Mouse (Mus musculus): Measurements from ENCODE around the gene Kctd21. TPM values are rescaled to one million over a fixed set of nuclear protein-coding genes. Genes with fewer than 3 reads are reported as not detected.

Kctd21 gene
- total RNA-seq, 2 experiments from 2014 or later = 12.5 to 14.6 TPM

DNA sequence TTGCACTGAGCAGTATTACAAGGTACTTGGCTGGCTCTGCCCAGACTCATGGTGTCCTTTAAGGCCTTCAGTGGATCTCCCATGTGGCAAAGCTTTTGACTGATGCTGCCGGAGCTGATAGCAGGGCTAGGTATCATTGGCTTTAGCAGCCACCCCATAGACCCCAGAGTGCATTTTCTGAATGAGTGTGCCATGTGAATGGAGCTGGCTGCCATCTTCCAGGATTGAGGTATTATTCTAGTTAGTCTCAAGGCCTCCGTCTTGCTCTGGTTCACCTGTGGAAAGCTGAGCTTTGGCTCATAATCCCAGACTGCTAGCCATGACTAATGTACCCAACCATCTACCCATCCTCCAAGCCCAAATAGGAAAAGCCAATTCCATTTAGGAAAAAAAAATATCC, 25.3 kb upstream of the Kctd21 start:
- peak in 1 of 2 experiments; percentile 5 for DNase-seq (ENCODE audit: extremely low spot score in 1 of 2, low spot score in 2 of 2)
- Histone ChIP-seq H3K27ac (no peak overlapping the region), H3K4me3 (no peak overlapping the region)
- intact Hi-C loops (cut with DNase I) = no loop called here
- TF ChIP-seq CTCF (IDR thresholded peaks at IDR 0.05) = no peak

DNA sequence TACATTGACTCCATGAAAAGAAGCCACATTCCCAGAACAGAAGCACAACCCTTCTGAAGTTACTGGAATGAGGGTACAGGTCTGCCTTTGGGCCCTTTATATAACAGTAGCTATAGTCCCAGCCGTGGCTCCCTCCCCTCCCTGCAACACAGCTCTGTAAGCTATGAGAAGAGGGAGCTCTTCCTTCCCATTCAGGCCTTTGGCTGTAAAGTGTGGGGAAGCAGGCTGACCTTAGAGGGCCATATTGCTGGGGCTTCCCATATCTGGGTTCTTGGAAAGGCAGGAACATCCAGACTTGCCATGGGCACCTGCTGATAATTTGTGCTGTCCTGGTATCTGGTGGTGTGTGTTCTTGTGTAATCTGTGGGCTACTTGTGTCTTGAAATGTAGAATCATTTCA, 24.6 kb upstream of the Kctd21 start:
- no peak overlapping the region for H3K27ac ChIP-seq
- intact Hi-C loops (cut with DNase I) = no loop called here
- no peak overlapping the region for H3K4me3 ChIP-seq
- no peak for TF ChIP-seq CTCF (IDR thresholded peaks at IDR 0.05)
- DNase-seq (ENCODE audit: extremely low spot score in 1 of 2, low spot score in 2 of 2) = peak in 1 of 2 experiments; percentile 6

DNA sequence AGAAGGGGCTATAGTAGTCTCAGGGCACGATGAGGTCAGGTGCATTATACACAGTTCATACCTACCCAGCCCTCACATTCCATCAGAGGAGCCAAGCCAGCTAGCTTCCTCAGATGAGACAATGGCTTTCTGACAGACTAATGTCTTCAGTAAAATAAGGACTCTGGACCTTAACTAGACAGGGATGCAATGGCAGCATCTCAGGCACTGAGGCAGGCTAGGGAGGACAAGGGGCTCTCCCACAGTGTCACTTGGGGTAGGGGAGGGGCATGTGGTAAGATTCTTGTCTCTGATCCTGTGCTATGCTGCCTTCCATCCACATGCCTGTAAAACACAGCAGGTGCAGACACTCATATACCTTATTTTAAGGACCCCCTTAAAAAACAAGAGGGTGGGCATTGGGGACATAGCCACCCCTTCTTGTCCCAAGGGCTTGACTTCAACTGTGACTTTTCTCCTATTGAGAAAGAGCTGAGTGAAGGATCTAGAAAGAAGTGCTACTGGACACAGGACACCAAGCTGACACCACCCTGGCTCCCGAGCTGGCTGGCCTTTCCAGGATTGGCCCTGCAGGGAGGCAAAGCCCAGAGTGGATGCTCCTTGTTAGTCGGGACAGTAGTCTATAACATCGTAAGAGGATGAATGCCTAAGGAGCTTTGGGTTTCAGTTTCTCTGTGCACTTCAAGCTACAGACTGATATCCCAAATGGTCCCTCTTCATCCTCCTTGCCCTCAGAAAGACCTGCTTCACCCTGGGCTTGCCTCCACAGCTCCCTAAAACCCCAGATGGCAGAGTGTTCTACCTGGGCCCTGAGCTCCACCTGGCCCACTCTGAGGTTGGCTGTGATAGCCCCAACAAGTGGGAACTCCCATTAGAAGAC, 22.4 kb upstream of the Kctd21 start:
- H3K27ac ChIP-seq = no peak overlapping the region
- peak; percentile 6 for DNase-seq (ENCODE audit: extremely low spot score in 1 of 2, low spot score in 2 of 2)
- no peak for TF ChIP-seq CTCF (IDR thresholded peaks at IDR 0.05)
- intact Hi-C loops (cut with DNase I) = no loop called here
- H3K4me3 ChIP-seq = no peak overlapping the region

DNA sequence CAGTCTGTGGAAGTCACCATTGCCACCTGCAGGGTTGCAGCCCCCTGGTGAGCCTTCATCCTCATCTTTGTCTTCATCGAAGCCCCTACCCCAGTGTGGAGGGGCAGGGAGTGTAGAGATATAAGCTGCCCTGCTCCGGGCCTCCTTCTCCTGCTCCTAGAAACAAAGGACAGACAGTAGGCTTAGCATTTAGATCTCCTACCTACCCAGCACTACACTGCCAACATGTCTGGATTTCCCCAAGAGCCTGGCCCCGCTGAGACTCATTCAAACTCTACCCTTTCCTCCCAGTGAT, 21.8 kb upstream of the Kctd21 start:
- peak in 1 of 2 experiments; percentile 8 for DNase-seq (ENCODE audit: extremely low spot score in 1 of 2, low spot score in 2 of 2)
- Histone ChIP-seq H3K4me3 (no peak overlapping the region), H3K27ac (no peak overlapping the region)
- TF ChIP-seq CTCF (IDR thresholded peaks at IDR 0.05) = no peak
- intact Hi-C loops (cut with DNase I) = no loop called here

DNA sequence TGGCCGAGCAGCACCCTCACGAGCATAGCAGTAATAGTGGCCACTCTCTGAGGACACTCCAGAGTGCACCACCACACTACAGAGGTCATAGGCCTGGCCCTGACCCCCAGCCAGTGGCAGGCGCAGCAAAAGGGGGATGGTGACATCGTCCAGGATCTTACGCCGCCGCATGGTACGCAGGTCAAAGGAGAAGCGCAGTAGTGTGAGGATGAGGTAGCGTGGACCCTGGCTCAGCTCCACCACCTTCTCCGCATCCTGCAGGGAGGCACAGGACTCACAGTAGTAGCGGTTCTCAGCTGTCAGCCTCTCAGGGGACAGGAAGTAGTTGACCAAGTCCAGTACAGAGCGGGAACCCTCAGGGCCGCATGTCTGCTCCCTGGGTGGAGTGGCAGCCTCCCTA, 20.5 kb upstream of the Kctd21 start:
- no peak overlapping the region for H3K27ac ChIP-seq
- TF ChIP-seq CTCF (IDR thresholded peaks at IDR 0.05) = no peak
- DNase-seq (ENCODE audit: extremely low spot score in 1 of 2, low spot score in 2 of 2) = no peak
- intact Hi-C loops (cut with DNase I) = no loop called here
- no peak overlapping the region for H3K4me3 ChIP-seq

DNA sequence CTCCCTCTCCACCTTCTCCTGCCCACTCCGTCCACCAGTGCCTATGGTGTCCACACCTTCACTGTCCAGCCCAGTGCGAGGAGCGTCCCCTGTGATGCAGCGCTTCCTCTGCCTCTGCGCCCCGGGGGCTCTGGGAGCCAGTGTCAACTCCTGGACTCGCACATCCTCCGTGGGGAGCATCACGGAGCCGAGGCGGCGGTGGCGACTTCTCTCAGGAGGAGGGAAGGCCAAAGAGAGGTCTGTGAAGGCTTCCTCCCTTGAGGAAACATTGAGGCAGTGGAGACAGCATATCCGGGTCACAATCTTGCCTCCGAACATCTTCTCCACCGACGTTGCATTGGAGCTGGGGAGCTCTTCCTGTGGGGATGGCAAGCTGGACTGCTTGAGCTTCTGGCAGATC, 19.9 kb upstream of the Kctd21 start:
- intact Hi-C loops (cut with DNase I) = no loop called here
- DNase-seq (ENCODE audit: extremely low spot score in 1 of 2, low spot score in 2 of 2) = no peak
- H3K4me3 ChIP-seq = no peak overlapping the region
- no peak overlapping the region for H3K27ac ChIP-seq
- TF ChIP-seq CTCF (IDR thresholded peaks at IDR 0.05) = no peak

DNA sequence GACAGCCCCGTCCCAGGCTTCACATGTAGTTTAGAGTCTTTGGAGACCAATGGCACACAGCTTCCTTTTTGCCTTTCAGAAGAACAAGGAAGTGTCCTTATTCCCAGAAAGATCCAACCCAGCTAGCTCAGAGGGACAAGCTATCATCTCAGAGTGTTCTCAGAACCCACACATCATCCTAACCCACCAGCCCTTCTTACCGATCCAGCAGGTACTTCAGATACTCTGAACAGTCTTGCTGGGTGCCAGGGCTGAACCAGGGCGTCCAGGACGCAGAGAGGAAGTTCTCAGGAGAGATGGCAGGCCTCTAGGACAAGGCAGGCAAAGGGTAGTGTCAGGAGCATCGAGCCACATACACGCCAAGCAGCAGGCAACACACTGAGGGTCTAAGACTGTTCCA, 19.3 kb upstream of the Kctd21 start:
- H3K27ac ChIP-seq = no peak overlapping the region
- TF ChIP-seq CTCF (IDR thresholded peaks at IDR 0.05) = no peak
- intact Hi-C loops (cut with DNase I) = no loop called here

DNA sequence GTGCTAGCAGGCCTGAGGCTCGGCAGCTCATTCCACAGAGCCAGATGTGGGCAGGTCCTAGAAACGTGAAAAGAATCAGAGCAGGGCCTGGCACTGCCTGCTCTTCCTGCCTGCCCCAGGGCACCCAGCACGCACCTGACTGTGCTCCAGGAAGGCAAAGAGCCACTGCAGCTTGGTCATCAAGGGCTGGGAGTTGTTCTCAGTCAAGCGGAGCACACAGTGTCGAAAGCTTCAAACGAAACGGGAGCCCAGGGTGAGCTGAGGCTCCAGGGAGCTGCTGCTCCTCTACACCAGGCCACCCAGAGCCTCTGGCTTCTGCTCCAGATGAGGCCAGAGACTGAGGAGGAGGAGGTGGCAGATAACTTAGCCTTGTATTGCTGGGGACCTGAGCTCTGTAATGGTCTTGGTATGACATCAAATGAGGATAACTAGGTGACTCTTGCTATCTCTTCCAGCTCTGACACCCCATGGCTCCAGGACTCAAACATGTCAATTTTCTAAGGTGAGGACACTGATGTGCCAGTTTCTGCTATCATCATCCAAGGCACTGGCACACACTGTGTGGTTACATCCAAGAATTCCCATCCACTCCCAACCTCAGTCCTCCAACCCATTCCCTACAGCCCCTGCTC, 18.6 kb upstream of the Kctd21 start:
- Histone ChIP-seq H3K4me3 (no peak overlapping the region), H3K27ac (no peak overlapping the region)
- no peak for DNase-seq (ENCODE audit: extremely low spot score in 1 of 2, low spot score in 2 of 2)
- intact Hi-C loops (cut with DNase I) = no loop called here
- TF ChIP-seq CTCF (IDR thresholded peaks at IDR 0.05) = no peak

More for the DNA sequence above, 19.3 kb upstream of the Kctd21 start:
- DNase-seq (ENCODE audit: extremely low spot score in 1 of 2, low spot score in 2 of 2) = no peak
- H3K4me3 ChIP-seq = no peak overlapping the region

DNA sequence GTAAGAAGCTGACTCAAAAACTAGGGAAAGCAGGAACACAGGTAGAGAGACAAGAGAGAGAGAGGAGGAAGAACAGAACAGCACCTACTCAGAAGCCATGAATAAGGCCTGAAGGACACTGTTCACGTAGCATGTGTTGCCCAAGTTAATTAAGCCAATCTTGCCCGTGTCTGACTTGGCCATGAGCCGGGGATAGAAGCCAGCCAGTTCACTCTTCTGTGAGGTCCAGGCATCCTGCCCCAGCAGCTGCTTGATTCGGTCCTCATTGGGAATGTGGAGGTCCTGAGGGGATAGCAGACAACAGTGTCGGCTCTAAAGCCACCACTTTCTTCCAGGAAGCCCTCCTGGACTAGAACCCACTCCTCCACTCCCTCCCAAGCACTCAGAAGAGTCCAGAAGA, 17.5 kb upstream of the Kctd21 start:
- intact Hi-C loops (cut with DNase I) = no loop called here
- no peak for TF ChIP-seq CTCF (IDR thresholded peaks at IDR 0.05)
- no peak overlapping the region for H3K4me3 ChIP-seq
- DNase-seq (ENCODE audit: extremely low spot score in 1 of 2, low spot score in 2 of 2) = no peak
- H3K27ac ChIP-seq = no peak overlapping the region

DNA sequence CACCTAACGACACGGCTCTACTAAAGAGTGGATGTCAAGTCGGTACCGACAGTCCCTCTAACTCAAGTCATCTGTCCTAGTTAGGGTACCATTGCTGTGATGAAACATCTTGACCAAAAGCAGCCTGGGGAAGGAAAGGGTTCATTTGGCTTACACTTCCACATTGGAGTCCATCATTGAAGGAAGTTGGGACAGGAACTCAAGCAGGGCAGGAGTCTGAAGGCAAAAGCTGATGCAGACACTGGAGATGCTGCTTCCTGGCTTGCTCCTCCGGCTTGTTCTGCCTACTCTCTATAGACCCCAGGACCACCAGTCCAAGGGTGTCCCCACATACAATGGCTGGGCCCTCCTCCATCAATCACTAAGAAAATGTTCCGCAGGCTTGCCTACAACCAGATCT, 16.5 kb upstream of the Kctd21 start:
- no peak for TF ChIP-seq CTCF (IDR thresholded peaks at IDR 0.05)
- DNase-seq (ENCODE audit: extremely low spot score in 1 of 2, low spot score in 2 of 2) = no peak
- no peak overlapping the region for H3K27ac ChIP-seq
- H3K4me3 ChIP-seq = no peak overlapping the region
- intact Hi-C loops (cut with DNase I) = no loop called here

DNA sequence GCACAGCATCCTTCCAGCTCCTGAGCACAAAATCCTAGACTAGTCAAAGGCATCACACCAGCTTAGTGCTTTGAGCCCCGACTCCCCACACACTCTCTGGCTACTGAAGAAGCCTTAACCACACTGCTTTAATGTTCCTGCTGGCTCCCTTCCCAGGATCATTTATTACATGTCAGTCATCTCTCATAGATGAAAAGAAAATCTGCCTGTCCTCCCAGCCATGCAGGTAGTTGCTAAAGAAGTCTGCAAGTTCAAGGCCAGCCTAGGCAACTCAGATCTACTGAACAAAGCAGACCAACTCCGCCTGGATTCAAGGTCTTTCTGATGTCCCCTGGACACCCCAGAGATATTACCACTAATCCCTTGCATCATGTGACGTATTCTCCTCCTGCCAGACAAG, 14.4 kb upstream of the Kctd21 start:
- intact Hi-C loops (cut with DNase I) = no loop called here
- no peak for DNase-seq (ENCODE audit: extremely low spot score in 1 of 2, low spot score in 2 of 2)
- no peak for TF ChIP-seq CTCF (IDR thresholded peaks at IDR 0.05)
- Histone ChIP-seq H3K4me3 (no peak overlapping the region), H3K27ac (no peak overlapping the region)

DNA sequence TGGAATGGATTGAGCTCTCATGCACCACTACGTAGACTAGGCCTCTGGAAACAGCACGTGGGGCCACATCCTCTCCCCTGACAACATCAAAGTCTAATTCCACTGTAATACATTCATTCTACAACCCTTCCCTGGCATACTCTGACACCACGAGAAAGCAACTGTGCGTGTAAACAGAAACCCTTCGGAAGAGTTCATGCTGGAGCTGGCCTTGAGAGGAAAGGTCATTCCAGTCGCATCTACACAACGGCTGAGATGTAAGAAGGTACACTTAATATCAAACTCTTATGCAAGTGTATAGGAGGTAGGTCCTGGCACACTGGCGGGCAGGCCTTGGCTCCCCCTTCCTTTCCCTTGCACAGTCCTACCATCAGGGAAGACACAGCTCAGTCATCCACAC, 7.8 kb upstream of the Kctd21 start:
- TF ChIP-seq CTCF (IDR thresholded peaks at IDR 0.05) = no peak
- no peak for DNase-seq (ENCODE audit: extremely low spot score in 1 of 2, low spot score in 2 of 2)
- Histone ChIP-seq H3K27ac (no peak overlapping the region), H3K4me3 (no peak overlapping the region)
- intact Hi-C loops (cut with DNase I) = no loop called here
